Mouse (Mus musculus) CD4-positive, CD25-positive, alpha-beta regulatory T cell, adult 4 months (primary cell): ENCODE results near the gene Rreb1. TPM values are rescaled to one million over a fixed set of nuclear protein-coding genes. Genes with fewer than 3 reads are reported as not detected.

Experiments
- ATAC-seq: one replicate; pipeline ENCODE4 v1.8.0; 2017
- polyA plus RNA-seq, 2 experiments: library from polyadenylated mRNA; unstranded; fragments of 100-300 nt; shearing (Covaris generic); gene quantifications; one replicate each; pipeline ENCODE4 v1.2.1; 2017

The Rreb1 gene
- 1 to 10 TPM; 6.7 to 7.9 TPM for polyA plus RNA-seq

- ATAC-seq, result peak; percentile 59
Observed at GRCm38 (mm10) chr13:37778147-37778593, at the start of gene Rreb1. Rreb1 (plus strand) TSS chr13:37778400.

GRCm38 (mm10) chr13:37728551-37728950 lies 49.6 kb upstream of the Rreb1 start:
- ATAC-seq, result no peak

- no peak for ATAC-seq
Observed at GRCm38 (mm10) chr13:37731914-37732693, 46.1 kb upstream of the Rreb1 start.

- ATAC-seq, result no peak
Observed at GRCm38 (mm10) chr13:37734501-37734900, 43.7 kb upstream of the Rreb1 start.

- no peak for ATAC-seq
Observed at GRCm38 (mm10) chr13:37740111-37740510, 38.1 kb upstream of the Rreb1 start.

- peak; percentile 71 for ATAC-seq
Observed at GRCm38 (mm10) chr13:37740752-37741151, 37.4 kb upstream of the Rreb1 start.

GRCm38 (mm10) chr13:37742248-37742647 lies 36.0 kb upstream of the Rreb1 start:
- no peak for ATAC-seq

- no peak for ATAC-seq
Observed at GRCm38 (mm10) chr13:37747504-37747903, 30.7 kb upstream of the Rreb1 start.

GRCm38 (mm10) chr13:37749485-37749884 lies 28.7 kb upstream of the Rreb1 start:
- ATAC-seq, result no peak

- peak; percentile 88 for ATAC-seq
Observed at GRCm38 (mm10) chr13:37751154-37751950, 26.8 kb upstream of the Rreb1 start.

GRCm38 (mm10) chr13:37759341-37760012 lies 18.7 kb upstream of the Rreb1 start:
- ATAC-seq, result no peak

- peak; percentile 61 for ATAC-seq
Observed at GRCm38 (mm10) chr13:37760013-37760342, 18.2 kb upstream of the Rreb1 start.

GRCm38 (mm10) chr13:37760373-37760772 lies 17.8 kb upstream of the Rreb1 start:
- ATAC-seq, result no peak

GRCm38 (mm10) chr13:37760957-37761941 lies 17.0 kb upstream of the Rreb1 start:
- no peak for ATAC-seq

GRCm38 (mm10) chr13:37763800-37764407 lies 14.3 kb upstream of the Rreb1 start:
- ATAC-seq, result no peak

- ATAC-seq, result no peak
Observed at GRCm38 (mm10) chr13:37769777-37770176, 8.4 kb upstream of the Rreb1 start.

- ATAC-seq, result no peak
Observed at GRCm38 (mm10) chr13:37773476-37773875, 4.7 kb upstream of the Rreb1 start.

GRCm38 (mm10) chr13:37776675-37777074 lies 1.5 kb upstream of the Rreb1 start:
- ATAC-seq, result no peak

GRCm38 (mm10) chr13:37777351-37778146 lies 651 bp upstream of the Rreb1 start:
- ATAC-seq, result no peak

- ATAC-seq, result peak; percentile 29
Observed at GRCm38 (mm10) chr13:37778594-37779231, 513 bp downstream of the Rreb1 start.
